Mouse (Mus musculus) CH12F3 (cell line): ENCODE measurements around the gene Per2.
"Not testable (repeated sequence)": the region's sequence is repeated elsewhere in the genome, so short reads cannot be mapped to it uniquely, and the experiment has no call there.

Experiments used
- in situ Hi-C: fragments of 300-500 bp; cut with MboI; formaldehyde crosslinking; loops from 2 replicates; pipeline ENCODE4 v1.14.3; 2020; ENCODE audit warnings: low sequenced_read_pairs

Per2 gene

GRCm38 (mm10) chr1:91459059-91459809 is at the start of gene Per2:
Gene Per2 (minus strand): TSS chr1:91459324.
- in situ Hi-C loops = no loop called here

DNA sequence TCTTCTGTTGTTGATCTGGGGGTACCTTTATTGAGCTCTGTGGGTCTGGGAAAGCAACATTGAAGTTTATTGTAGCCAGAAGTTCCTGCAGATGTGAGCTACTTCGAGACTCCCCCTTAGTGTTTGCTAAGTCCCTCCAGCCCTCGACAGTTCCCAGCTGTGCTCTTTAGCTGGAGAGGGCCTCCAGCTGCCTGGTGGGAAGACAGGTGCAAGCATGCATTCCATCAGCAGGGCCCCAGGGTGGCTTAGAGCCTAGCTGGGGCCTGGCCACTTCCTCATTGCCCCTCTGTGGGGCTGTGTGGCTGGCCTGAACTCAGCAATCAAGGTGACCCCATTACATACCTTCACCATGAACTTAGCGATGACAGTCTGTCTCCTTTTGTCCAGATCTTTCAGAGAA is 45.5 kb upstream of the Per2 start:
- in situ Hi-C loops = no loop called here

GRCm38 (mm10) chr1:91498579-91498978 is 39.5 kb upstream of the Per2 start:
- in situ Hi-C loops = no loop called here

GRCm38 (mm10) chr1:91495321-91495720 is 36.2 kb upstream of the Per2 start:
- in situ Hi-C loops = no loop called here

- in situ Hi-C loops = no loop called here
Measured at GRCm38 (mm10) chr1:91494457-91495140, 35.5 kb upstream of the Per2 start, which contains the start of gene Traf3ip1. Gene Traf3ip1 (plus strand): TSS chr1:91494647.

DNA sequence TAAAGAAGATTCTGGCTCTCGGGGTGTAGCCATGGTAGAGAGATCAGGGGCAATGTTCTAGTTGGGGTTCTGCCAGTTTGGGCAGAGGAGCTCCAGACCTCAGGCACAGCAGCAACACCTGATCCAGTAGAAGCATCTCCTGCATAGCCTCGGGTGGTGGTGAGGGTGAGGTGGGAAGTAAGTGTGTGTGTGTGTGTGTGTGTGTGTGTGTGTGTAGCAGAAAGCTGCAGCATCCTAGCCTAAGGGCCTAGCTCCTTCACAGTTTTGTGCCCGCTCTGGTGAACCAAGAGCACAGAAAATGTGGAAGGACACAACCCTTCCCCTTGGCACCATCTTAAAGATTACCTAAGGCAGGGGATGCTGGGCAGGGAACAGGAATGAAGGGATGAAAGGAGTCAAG is 34.8 kb upstream of the Per2 start:
- in situ Hi-C loops = no loop called here

DNA sequence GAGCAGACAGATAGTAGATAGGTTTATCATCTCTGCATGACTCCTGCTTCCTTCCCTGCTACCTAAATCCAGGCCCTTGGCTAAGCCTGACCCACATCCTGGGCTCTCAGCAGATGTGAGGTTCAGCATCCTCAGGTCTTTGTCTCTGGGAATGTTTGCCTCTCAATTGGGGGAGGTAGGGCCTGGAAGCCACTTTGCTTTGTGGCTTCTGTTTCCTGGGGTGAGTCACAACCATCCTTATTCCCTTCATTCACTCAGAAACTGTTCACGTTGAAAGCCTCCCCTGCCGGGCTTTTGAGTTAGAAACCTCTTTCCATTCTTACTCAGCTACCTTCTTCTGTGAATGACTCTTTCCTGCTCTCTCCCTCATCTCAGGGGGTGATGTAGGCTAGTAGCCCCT is 33.6 kb upstream of the Per2 start:
- in situ Hi-C loops = no loop called here

GRCm38 (mm10) chr1:91490322-91490721 is 31.2 kb upstream of the Per2 start:
- in situ Hi-C loops = no loop called here

DNA sequence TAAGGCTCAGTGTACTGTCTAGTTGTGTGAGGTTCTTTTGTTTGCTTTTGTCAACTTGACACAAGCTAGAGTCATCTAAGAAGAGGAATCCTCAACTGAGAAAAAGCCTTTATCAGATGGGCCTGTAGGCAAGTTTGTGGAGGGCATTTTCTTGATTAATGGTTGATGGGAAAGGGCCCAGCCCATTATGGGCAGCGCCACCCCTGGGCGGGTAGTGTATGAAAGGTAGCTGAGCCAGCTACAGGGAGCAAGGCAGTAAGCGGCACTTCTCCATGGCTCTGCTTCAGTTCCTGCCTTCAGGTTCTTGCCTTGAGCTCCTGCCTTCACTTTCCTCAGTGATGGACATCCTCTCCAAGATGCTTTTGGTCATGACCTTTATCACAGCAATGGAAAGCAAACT is 27.0 kb upstream of the Per2 start:
- in situ Hi-C loops = no loop called here

GRCm38 (mm10) chr1:91485422-91485821 is 26.3 kb upstream of the Per2 start:
- in situ Hi-C loops = no loop called here

DNA sequence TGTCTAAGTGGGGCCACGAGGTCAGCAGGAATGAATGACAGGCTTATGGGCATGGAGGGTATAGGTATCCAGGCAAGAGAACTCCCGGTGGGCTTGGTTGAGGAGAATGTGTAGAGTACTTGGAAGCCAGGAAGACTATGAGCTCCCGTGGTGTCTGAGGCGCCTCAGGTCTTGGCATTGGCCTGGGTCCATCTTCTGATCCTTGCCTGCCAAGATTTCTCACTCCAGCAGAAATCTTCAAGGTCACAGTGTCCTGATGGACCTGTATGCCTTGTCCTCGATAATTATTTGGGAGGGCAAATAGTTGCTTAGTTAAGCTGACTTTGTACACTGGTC is 24.9 kb upstream of the Per2 start:
- in situ Hi-C loops = no loop called here

DNA sequence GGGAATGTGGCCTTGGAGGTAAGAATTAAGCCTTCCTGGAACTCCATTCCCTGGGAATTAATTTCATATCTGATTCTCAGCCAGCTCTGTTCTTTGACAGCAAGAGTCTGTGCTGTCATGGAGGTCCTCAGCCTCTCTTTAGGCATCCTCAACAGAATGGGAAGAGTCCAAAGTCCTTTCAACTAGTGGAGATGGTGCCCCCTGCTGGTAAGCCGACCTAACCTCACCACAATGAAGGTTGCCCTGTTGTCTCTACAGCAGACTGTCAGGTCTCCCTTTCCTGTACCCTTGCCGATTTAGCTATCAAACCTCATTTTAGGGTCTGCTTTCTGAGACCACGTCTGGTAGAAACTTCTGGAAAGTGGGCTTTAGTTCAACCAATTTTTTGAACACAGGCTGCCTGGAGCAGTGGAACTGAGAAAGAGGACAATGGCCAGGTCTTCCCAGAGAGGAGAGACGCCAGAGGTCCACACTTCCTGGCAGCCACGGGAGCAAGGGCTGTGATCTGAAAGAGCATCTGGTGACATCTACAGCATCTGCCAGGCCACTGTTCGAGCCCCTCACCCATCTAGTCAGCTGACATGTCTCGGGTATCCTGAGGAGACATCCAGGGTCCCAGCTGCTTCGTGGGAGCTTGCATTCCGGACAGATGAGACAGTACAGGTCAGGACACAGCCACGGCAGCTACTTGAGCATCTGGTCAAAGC is 24.3 kb upstream of the Per2 start:
- in situ Hi-C loops = no loop called here

DNA sequence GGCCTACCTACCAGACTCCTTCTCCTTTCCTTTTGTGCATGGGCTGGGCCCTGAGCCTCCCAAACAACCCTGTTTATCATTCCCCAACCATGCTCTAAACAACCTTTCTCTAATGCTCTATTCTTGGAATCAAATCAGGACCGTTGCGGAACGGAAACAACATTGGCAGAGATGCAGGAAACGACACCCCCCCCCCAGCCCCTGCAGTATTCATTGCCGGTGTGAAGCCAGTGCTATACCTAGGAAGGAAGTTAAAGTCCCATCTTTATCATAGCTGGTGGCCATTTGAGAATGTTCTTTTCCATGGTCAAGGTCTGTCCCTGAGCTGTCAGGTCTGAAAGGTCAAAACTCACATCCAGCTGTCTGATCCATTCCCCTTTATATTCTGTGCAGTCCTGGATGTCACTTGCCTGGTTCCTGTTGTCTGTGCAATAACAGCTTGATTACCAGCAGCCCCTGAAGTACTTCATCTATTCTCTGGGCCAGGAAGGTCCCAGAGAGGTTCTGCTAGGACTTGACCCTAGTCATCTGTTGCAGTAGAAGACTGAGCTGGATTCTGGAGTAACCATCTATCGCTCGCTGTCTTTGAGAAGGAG is 23.6 kb upstream of the Per2 start:
- in situ Hi-C loops = no loop called here

- in situ Hi-C loops = no loop called here
Measured at GRCm38 (mm10) chr1:91478958-91479357, 19.8 kb upstream of the Per2 start.

DNA sequence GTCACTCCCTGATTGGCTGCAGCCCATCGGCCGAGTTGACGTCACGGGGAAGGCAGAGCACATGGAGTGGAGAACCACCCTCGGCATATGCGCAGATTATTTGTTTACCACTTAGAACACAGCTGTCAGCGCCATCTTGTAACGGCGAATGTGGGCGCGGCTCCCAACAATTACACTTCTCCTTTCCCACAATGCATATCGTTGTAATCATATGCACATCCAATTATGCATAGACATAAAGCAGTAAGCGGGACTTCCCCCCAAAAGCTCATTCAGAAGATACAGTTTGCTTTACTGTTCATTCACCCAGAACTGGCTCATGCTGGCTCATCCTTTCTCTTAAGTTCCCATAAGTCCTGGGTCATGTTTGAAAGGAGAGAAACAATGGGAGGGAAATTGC is 19.0 kb upstream of the Per2 start:
- in situ Hi-C loops = not testable (repeated sequence)

DNA sequence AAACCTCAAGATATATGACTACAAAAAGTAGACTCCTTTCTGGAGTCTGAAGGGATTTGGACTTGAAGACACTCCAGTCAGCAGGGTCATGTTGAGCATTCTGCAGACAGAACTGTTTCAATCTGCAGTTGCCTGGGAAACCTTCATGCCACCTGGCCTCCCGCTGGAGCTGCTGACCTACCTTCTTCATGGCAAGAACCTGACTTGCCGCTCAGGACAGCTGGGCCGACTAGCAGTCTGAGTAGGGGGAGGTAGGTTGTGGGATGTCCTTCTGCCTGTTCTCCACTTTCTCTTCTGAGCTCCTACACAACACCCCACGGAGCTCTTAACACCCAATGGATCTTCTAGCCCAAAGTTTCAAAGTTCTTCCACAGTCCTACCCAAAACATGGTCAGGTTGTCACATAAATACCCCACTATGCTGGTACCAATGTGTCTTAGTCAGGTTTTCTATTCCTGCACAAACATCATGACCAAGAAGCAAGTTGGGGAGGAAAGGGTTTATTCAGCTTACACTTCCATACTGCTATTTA is 10.8 kb upstream of the Per2 start:
- in situ Hi-C loops = no loop called here

DNA sequence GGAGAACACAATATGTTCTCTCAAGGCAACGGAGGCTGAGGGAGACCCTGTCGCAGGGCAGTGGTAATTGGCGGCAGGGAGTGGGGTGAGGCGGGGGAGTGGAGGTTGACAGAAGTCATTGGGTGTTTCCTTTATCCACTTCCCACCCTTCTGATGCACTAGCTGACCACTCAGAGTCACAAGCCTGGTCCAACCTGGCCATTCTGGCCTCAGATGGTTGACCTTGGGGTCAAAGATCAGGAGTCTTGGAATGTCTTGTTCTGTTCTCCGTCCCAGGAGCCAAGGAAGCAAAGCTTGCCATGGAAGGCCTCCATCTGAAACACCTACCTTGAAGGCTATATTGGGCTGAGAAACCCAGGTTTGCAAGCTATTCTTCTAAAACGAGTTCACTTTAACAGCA is 7.1 kb upstream of the Per2 start:
- in situ Hi-C loops = no loop called here

- in situ Hi-C loops = no loop called here
Measured at GRCm38 (mm10) chr1:91465244-91465643, 6.1 kb upstream of the Per2 start.

- in situ Hi-C loops = no loop called here
Measured at GRCm38 (mm10) chr1:91464436-91464835, 5.3 kb upstream of the Per2 start.

- in situ Hi-C loops = no loop called here
Measured at GRCm38 (mm10) chr1:91463336-91463995, 4.3 kb upstream of the Per2 start.

GRCm38 (mm10) chr1:91460564-91460963 is 1.4 kb upstream of the Per2 start:
- in situ Hi-C loops = no loop called here
